Mouse (Mus musculus) testis, adult 2 months (tissue): ENCODE data around the gene Cyp3a57. TPM values are rescaled to one million over a fixed set of nuclear protein-coding genes. Genes with fewer than 3 reads are reported as not detected.
"Not testable (repeated sequence)": the region's sequence is repeated elsewhere in the genome, so short reads cannot be mapped to it uniquely, and the experiment has no call there.

Source experiments
- H3K27ac ChIP-seq: fragments of 200-500 bp; 2 replicates; pipeline ENCODE4 v1.5.1; 2012; ENCODE audit warnings: low read depth, low read length; ENCODE audit not compliant: control insufficient read depth, insufficient read depth
- H3K27me3 ChIP-seq: fragments of 200-500 bp; 2 replicates; pipeline ENCODE4 v1.6.1; 2012; ENCODE audit warnings: mild to moderate bottlenecking, low read length, moderate library complexity; ENCODE audit not compliant: control insufficient read depth, insufficient read depth
- H3K36me3 ChIP-seq: fragments of 200-500 bp; 2 replicates; pipeline ENCODE4 v1.6.1; 2012; ENCODE audit warnings: mild to moderate bottlenecking, low read length; ENCODE audit not compliant: control insufficient read depth, insufficient read depth
- H3K4me1 ChIP-seq: fragments of 200-500 bp; 2 replicates; pipeline ENCODE4 v1.6.1; 2012; ENCODE audit warnings: low read length; ENCODE audit not compliant: control insufficient read depth, insufficient read depth
- H3K4me3 ChIP-seq: fragments of 200-500 bp; 2 replicates; pipeline ENCODE4 v1.5.1; 2012; ENCODE audit warnings: low read depth, mild to moderate bottlenecking, low read length, moderate library complexity, mixed read lengths; ENCODE audit not compliant: control insufficient read depth
- CTCF ChIP-seq: fragments of 200-500 bp; IDR thresholded peaks from 2 replicates; pipeline ENCODE4 v1.5.1; 2012; ENCODE audit warnings: low read depth, mild to moderate bottlenecking, inconsistent platforms, low read length, moderate library complexity; ENCODE audit not compliant: control insufficient read depth, insufficient read depth, insufficient replicate concordance
- POLR2A ChIP-seq: fragments of 200-500 bp; IDR thresholded peaks from 2 replicates; pipeline ENCODE4 v1.6.1; 2012; ENCODE audit warnings: low read depth, mild to moderate bottlenecking, inconsistent platforms, low read length, moderate library complexity; ENCODE audit not compliant: control insufficient read depth
- polyA plus RNA-seq: library from polyadenylated mRNA; depleted of rRNA; stranded (reverse); fragments of >200 nt; gene quantifications from 2 replicates; pipeline ENCODE4 v1.2.3, GENCODE M21; 2012; rRNA removed

Cyp3a57 gene
- 0.17 and 0.20 TPM in 2 replicates for polyA plus RNA-seq

GRCm38 (mm10) chr5:145344941-145345340, at the start of gene Cyp3a57:
Gene Cyp3a57 (plus strand): TSS chr5:145345279.
- Histone ChIP-seq H3K27me3 (no peaks in the 10 kb centered on the region), H3K4me3 (no peak within 1 kb of the TSS), H3K36me3 (no peaks in the 10 kb centered on the region), H3K27ac (no peak within 1 kb of the TSS), H3K4me1 (no peaks in the 10 kb centered on the region)
- TF ChIP-seq CTCF: no peak
- TF ChIP-seq POLR2A: no peak

GRCm38 (mm10) chr5:145300469-145300868, 44.6 kb upstream of the Cyp3a57 start:
- no peaks in the 10 kb centered on the region for H3K36me3 ChIP-seq
- H3K4me1 ChIP-seq: no peaks in the 10 kb centered on the region
- H3K27me3 ChIP-seq: no peaks in the 10 kb centered on the region
- H3K27ac ChIP-seq: no peak overlapping the region
- no peak overlapping the region for H3K4me3 ChIP-seq
- TF ChIP-seq POLR2A (no peak), CTCF (no peak)

GRCm38 (mm10) chr5:145301796-145302195, 43.3 kb upstream of the Cyp3a57 start:
- not testable (repeated sequence) for H3K27me3 ChIP-seq, H3K36me3 ChIP-seq, H3K27ac ChIP-seq, H3K4me1 ChIP-seq, H3K4me3 ChIP-seq

GRCm38 (mm10) chr5:145302424-145302823, 42.7 kb upstream of the Cyp3a57 start:
- H3K4me1 ChIP-seq: no peaks in the 10 kb centered on the region
- TF ChIP-seq POLR2A (no peak), CTCF (no peak)
- H3K27me3 ChIP-seq: no peaks in the 10 kb centered on the region

GRCm38 (mm10) chr5:145306953-145307352, 38.1 kb upstream of the Cyp3a57 start:
- not testable (repeated sequence) for H3K27me3 ChIP-seq, H3K36me3 ChIP-seq, H3K4me1 ChIP-seq, H3K27ac ChIP-seq, H3K4me3 ChIP-seq

More at GRCm38 (mm10) chr5:145302424-145302823, 42.7 kb upstream of the Cyp3a57 start:
- Histone ChIP-seq H3K36me3 (no peaks in the 10 kb centered on the region), H3K27ac (no peak overlapping the region), H3K4me3 (no peak overlapping the region)

- not testable (repeated sequence) for H3K4me1 ChIP-seq, H3K36me3 ChIP-seq, H3K27me3 ChIP-seq, H3K27ac ChIP-seq
- H3K4me3 ChIP-seq: peak overlapping the region; percentile 29
Measured at GRCm38 (mm10) chr5:145307811-145308210, 37.3 kb upstream of the Cyp3a57 start.

GRCm38 (mm10) chr5:145313845-145314244, 31.2 kb upstream of the Cyp3a57 start:
- H3K27ac ChIP-seq: no peak overlapping the region
- no peaks in the 10 kb centered on the region for H3K36me3 ChIP-seq
- H3K4me1 ChIP-seq: no peaks in the 10 kb centered on the region
- H3K4me3 ChIP-seq: no peak overlapping the region
- no peaks in the 10 kb centered on the region for H3K27me3 ChIP-seq
- TF ChIP-seq POLR2A (no peak), CTCF (no peak)

- Histone ChIP-seq H3K36me3 (no peaks in the 10 kb centered on the region), H3K27me3 (no peaks in the 10 kb centered on the region), H3K4me1 (no peaks in the 10 kb centered on the region), H3K4me3 (no peak overlapping the region), H3K27ac (no peak overlapping the region)
- no peak for TF ChIP-seq CTCF
- no peak for TF ChIP-seq POLR2A
Measured at GRCm38 (mm10) chr5:145317141-145317540, 27.9 kb upstream of the Cyp3a57 start.

GRCm38 (mm10) chr5:145338756-145339155, 6.3 kb upstream of the Cyp3a57 start:
- not testable (repeated sequence) for H3K27ac ChIP-seq, H3K4me3 ChIP-seq, H3K27me3 ChIP-seq, H3K36me3 ChIP-seq, H3K4me1 ChIP-seq
